Mouse (Mus musculus) spleen, adult 2 months (tissue): ENCODE results near the gene Zfp334. TPM values are rescaled to one million over a fixed set of nuclear protein-coding genes. Genes with fewer than 3 reads are reported as not detected.

Experiments
- DNase-seq, 2 experiments: peaks; one replicate each; pipeline versions ENCODE4 v3.0.0 to v3.0.0-alpha.2; 2012 to 2021; ENCODE audit warnings: low spot score in 2 of 2, low read depth in 1 of 2
- H3K27ac ChIP-seq: fragments of 200-500 bp; 2 replicates; pipeline ENCODE4 v1.5.1; 2012; ENCODE audit warnings: low read length, inconsistent platforms; ENCODE audit not compliant: insufficient read depth
- H3K27me3 ChIP-seq: fragments of 200-500 bp; 2 replicates; pipeline ENCODE4 v1.6.1; 2012; ENCODE audit warnings: mild to moderate bottlenecking, moderate library complexity, low read length, inconsistent platforms; ENCODE audit not compliant: control insufficient read depth, insufficient read depth
- H3K36me3 ChIP-seq: fragments of 200-500 bp; 2 replicates; pipeline ENCODE4 v1.6.1; 2012; ENCODE audit warnings: mild to moderate bottlenecking, low read length, inconsistent platforms; ENCODE audit not compliant: control insufficient read depth, insufficient read depth
- H3K4me1 ChIP-seq: fragments of 200-500 bp; 2 replicates; pipeline ENCODE4 v1.6.1; 2011; ENCODE audit warnings: inconsistent platforms; ENCODE audit not compliant: control insufficient read depth, insufficient read depth, insufficient read length
- H3K4me3 ChIP-seq: fragments of 200-500 bp; 2 replicates; pipeline ENCODE4 v1.5.1; 2011; ENCODE audit warnings: mild to moderate bottlenecking, inconsistent platforms; ENCODE audit not compliant: insufficient read depth, insufficient read length; ENCODE audit errors: extremely low read depth
- CTCF ChIP-seq: fragments of 200-500 bp; IDR thresholded peaks from 2 replicates; pipeline ENCODE4 v1.5.1; 2011; ENCODE audit warnings: mild to moderate bottlenecking, inconsistent platforms; ENCODE audit not compliant: insufficient read depth, insufficient read length, insufficient replicate concordance; ENCODE audit errors: extremely low read depth
- POLR2A ChIP-seq: fragments of 200-500 bp; IDR thresholded peaks from 2 replicates; pipeline ENCODE4 v1.6.1; 2011; ENCODE audit warnings: low read depth, low read length, inconsistent platforms
- WGBS: fragments of 180-500 bp; shearing (Covaris S2); methylation state at CpG from one replicate; pipeline ENCODE4 v1.1.7; 2018; 5-methylcytosine and 5-hydroxymethylcytosine counted together
- polyA plus RNA-seq: library from polyadenylated mRNA; depleted of rRNA; stranded (reverse); fragments of >200 nt; gene quantifications from 2 replicates; pipeline ENCODE4 v1.2.3, GENCODE M21; 2012

Gene Zfp334
- polyA plus RNA-seq, 1 experiment: 0.47 TPM

DNA sequence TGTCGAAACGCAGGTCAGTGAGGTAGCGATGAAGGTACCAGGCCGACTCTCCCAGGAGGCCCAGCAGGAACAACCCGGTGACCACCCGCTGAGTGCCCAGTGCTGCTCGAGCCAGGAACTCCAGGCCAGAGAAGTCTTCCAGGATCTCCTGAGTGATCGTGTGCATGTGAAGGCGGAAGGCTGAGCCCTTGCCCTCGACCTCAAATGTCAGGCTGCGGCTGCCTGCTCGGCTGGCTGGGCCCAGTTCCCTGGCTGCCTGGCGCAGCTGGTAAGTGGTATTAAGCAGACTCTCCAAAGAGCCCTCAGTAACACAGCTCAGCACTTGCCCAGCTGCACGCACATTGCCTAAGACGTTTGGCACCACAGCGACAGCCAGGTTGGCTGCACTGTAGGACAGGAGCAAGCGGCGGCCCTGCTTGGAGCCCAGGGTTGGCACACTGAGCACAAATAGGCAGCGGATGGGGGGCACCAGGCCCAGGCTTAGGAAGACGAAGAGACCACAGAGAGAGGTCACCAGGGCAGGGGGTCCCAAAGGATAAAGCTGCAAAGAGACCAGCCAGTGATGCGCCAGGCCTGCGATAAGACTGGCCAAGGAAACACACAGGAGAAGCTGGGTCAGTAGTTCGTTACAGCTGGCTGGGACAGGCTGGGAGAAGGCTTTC is 9.6 kb upstream of the Zfp334 start:
- Histone ChIP-seq H3K36me3 (no peaks in the 10 kb centered on the region), H3K4me3 (no peak overlapping the region), H3K4me1 (no peaks in the 10 kb centered on the region; the same call in none of the 2 replicates), H3K27me3 (no peaks in the 10 kb centered on the region), H3K27ac (no peak overlapping the region)
- TF ChIP-seq POLR2A: no peak
- no peak for TF ChIP-seq CTCF
- 88% methylated on average over 23 of the region's 23 CpGs for WGBS
- no peak for DNase-seq

- H3K27ac ChIP-seq: no peak overlapping the region
- H3K36me3 ChIP-seq: no peaks in the 10 kb centered on the region
- H3K4me3 ChIP-seq: no peak overlapping the region
- H3K4me1 ChIP-seq: no peaks in the 10 kb centered on the region; the same call in none of the 2 replicates
- 81% methylated on average over 20 of the region's 20 CpGs for WGBS
- no peaks in the 10 kb centered on the region for H3K27me3 ChIP-seq
- TF ChIP-seq CTCF (no peak), POLR2A (no peak)
- DNase-seq: no peak
Measured at GRCm38 (mm10) chr2:165396831-165397501, 8.9 kb upstream of the Zfp334 start.

DNA sequence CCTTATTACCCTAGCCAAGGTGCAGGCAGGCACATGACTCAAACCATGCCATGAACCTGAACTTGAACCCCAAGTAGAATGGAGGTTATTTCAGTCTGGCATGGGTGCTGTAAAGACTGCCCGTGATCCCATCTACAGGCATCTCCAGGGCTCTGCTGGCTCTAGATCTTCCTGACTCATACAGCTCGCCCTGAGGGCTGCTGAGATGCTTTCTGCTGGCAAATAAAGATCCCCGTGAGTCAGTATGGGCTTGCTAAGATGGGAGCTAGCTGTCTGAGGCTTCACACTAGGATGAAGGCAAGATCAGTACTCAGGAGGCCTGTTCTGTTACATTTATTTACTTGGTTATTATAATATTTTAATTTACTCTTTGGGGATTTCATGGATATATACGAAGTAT is 4.1 kb upstream of the Zfp334 start:
- WGBS: 90% methylated on average over 4 of the region's 4 CpGs
- Histone ChIP-seq H3K36me3 (no peaks in the 10 kb centered on the region), H3K4me3 (no peak overlapping the region), H3K27me3 (no peaks in the 10 kb centered on the region), H3K4me1 (no peaks in the 10 kb centered on the region; the same call in 1 of the 2 replicates), H3K27ac (no peak overlapping the region)
- no peak for DNase-seq
- no peak for TF ChIP-seq CTCF
- TF ChIP-seq POLR2A: no peak

- H3K27me3 ChIP-seq: no peaks in the 10 kb centered on the region
- no peak overlapping the region for H3K4me3 ChIP-seq
- TF ChIP-seq POLR2A: no peak
- peak; percentile 46; the same call in 1 of the 2 replicates for TF ChIP-seq CTCF
- DNase-seq: no peak
- H3K27ac ChIP-seq: no peak overlapping the region
- 23% methylated on average over 8 of the region's 8 CpGs for WGBS
- H3K4me1 ChIP-seq: no peaks in the 10 kb centered on the region; the same call in 1 of the 2 replicates
- no peaks in the 10 kb centered on the region for H3K36me3 ChIP-seq
Measured at GRCm38 (mm10) chr2:165391561-165391960, 3.5 kb upstream of the Zfp334 start.

DNA sequence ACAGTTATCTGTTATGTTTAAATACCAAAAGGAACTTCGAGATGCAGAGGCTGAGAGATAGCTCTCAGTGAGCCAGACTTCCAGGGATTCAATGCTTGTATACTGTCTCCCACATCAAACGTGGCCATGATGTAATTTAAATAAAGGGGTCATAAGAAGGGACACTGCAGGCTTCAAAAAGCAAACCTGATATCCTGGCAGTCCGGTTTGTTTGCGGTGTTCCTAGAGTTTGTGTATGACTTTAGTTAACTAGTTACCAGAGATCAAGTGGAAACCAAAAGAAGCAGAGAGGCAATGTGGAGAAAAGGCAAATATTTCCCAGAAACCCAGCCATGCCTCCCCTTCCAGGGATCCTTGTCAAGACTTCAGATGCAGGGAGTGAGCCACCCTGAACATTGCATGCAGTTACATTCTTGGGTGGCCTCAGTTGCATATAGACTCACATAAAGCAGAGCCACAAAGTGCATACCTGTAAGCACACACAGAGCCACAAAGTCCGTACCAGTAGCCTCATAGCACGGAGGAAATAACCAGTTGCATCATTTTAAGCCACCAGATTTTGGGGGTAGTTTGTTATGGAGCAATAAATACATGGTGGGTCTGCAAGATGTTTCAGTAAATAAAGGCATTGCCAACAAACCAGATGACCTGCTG is 1.4 kb upstream of the Zfp334 start:
- Histone ChIP-seq H3K4me3 (no peak overlapping the region), H3K36me3 (no peaks in the 10 kb centered on the region), H3K27ac (no peak overlapping the region), H3K27me3 (no peaks in the 10 kb centered on the region), H3K4me1 (no peaks in the 10 kb centered on the region)
- no peak for DNase-seq
- WGBS: 85% methylated on average over 6 of the region's 6 CpGs
- TF ChIP-seq POLR2A (no peak), CTCF (no peak)

DNA sequence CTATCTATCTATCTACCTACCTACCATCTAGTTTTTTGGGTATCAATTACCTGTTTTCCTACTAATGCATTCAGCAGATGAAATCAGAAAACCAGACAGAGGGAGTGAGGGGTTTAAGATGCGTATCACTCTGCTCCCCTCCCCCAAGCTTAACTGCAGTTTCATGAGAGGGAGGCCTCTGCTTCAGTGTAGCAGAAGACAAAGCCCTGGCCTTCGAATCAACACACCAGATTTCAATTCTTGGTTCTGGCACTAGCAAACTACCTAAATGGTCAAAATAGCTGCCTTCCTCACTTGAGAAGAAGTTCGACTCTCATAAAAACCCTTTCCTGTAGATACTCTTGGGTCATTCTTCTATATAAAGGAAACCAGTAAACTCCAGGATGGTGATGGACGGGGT is 689 bp downstream of the Zfp334 start:
- no peaks in the 10 kb centered on the region for H3K36me3 ChIP-seq
- TF ChIP-seq CTCF (no peak), POLR2A (no peak)
- H3K4me3 ChIP-seq: 0 out of 2 replicates have a peak overlapping the region, but pooled peaks have one; percentile 34
- DNase-seq: no peak
- WGBS: 62% methylated on average over 4 of the region's 4 CpGs
- no peaks in the 10 kb centered on the region for H3K4me1 ChIP-seq
- no peaks in the 10 kb centered on the region for H3K27me3 ChIP-seq
- no peak overlapping the region for H3K27ac ChIP-seq
